Mouse (Mus musculus) left cerebral cortex, postnatal 14 days (tissue): ENCODE results near the gene Wnt4. TPM values are rescaled to one million over a fixed set of nuclear protein-coding genes. Genes with fewer than 3 reads are reported as not detected.

ENCODE experiments used
- DNase-seq, 2 experiments: peaks; one replicate each; pipeline ENCODE4 v3.0.0; 2021 to 2022; ENCODE audit warnings: low spot score in 2 of 2, mixed read lengths in 1 of 2
- intact Hi-C: fragments of 180-260 bp; cut with DNase I; formaldehyde crosslinking; loops from one replicate; pipeline ENCODE4 v1.15.1; 2025
- total RNA-seq, 2 experiments: library from RNA; stranded (reverse); gene quantifications; 2 replicates each; pipeline ENCODE4 v1.2.3; 2021

Gene Wnt4
- total RNA-seq, 2 experiments from 2014 or later: 18.3 to 20.4 TPM

- DNase-seq: peak in 1 of 2 experiments; percentile 44
- intact Hi-C loops: loop anchor here (10.0 kb wide), 1 partner anchor 407 kb away; the partner anchor contains the start of genes C1qa and C1qc
These were observed 24.3 kb downstream of the Wnt4 start for GRCm38 (mm10) chr4:137301635-137302034.

- DNase-seq: no peak
- intact Hi-C loops: loop anchor here (10.0 kb wide), 1 partner anchor 409 kb away; the partner anchor contains the start of genes C1qa and C1qc
These were observed 26.8 kb downstream of the Wnt4 start for GRCm38 (mm10) chr4:137304106-137304505.

GRCm38 (mm10) chr4:137305066-137305465 lies 27.8 kb downstream of the Wnt4 start:
- intact Hi-C loops: loop anchor here (10.0 kb wide), 1 partner anchor 410 kb away; the partner anchor contains the start of genes C1qa and C1qc
- DNase-seq: no peak

- intact Hi-C loops: loop anchor here (10.0 kb wide), 1 partner anchor 411 kb away; the partner anchor contains the start of genes C1qa and C1qc
- no peak for DNase-seq
These were observed 28.7 kb downstream of the Wnt4 start for GRCm38 (mm10) chr4:137305831-137306576.

GRCm38 (mm10) chr4:137306577-137306888 lies 29.2 kb downstream of the Wnt4 start:
- no peak for DNase-seq
- intact Hi-C loops: loop anchor here (10.0 kb wide), 1 partner anchor 412 kb away; the partner anchor contains the start of genes C1qa and C1qc

- intact Hi-C loops: loop anchor here (10.0 kb wide), 1 partner anchor 412 kb away; the partner anchor contains the start of genes C1qa and C1qc
- no peak for DNase-seq
These were observed 29.9 kb downstream of the Wnt4 start for GRCm38 (mm10) chr4:137306991-137307706.

- peak; percentile 60 to 66 for DNase-seq
- intact Hi-C loops: loop anchor here (1.0 to 10.0 kb wide), 2 partner anchors 232 to 414 kb away; partner anchors contain the start of genes C1qa and C1qc
These were observed 31.1 kb downstream of the Wnt4 start for GRCm38 (mm10) chr4:137308377-137308776.

GRCm38 (mm10) chr4:137313511-137313910 lies 36.2 kb downstream of the Wnt4 start:
- no peak for DNase-seq
- intact Hi-C loops: no loop called here

- no peak for DNase-seq
- intact Hi-C loops: no loop called here
These were observed 37.3 kb downstream of the Wnt4 start for GRCm38 (mm10) chr4:137314561-137314960.

GRCm38 (mm10) chr4:137315061-137315460 lies 37.8 kb downstream of the Wnt4 start:
- DNase-seq: no peak
- intact Hi-C loops: no loop called here

- intact Hi-C loops: no loop called here
- DNase-seq: no peak
These were observed 38.9 kb downstream of the Wnt4 start for GRCm38 (mm10) chr4:137316027-137316770.

- intact Hi-C loops: loop anchor here (5.0 kb wide), 1 partner anchor 62 kb away; no protein-coding TSS in a partner anchor
- no peak for DNase-seq
These were observed 47.6 kb downstream of the Wnt4 start for GRCm38 (mm10) chr4:137324926-137325325.

GRCm38 (mm10) chr4:137326494-137326893 lies 49.2 kb downstream of the Wnt4 start:
- DNase-seq: no peak
- intact Hi-C loops: no loop called here

GRCm38 (mm10) chr4:137332051-137332450 lies 54.8 kb downstream of the Wnt4 start:
- intact Hi-C loops: no loop called here
- DNase-seq: no peak

- intact Hi-C loops: no loop called here
- DNase-seq: no peak
These were observed 59.2 kb downstream of the Wnt4 start for GRCm38 (mm10) chr4:137336468-137336867.

GRCm38 (mm10) chr4:137339415-137339814 lies 62.1 kb downstream of the Wnt4 start:
- DNase-seq: no peak
- intact Hi-C loops: no loop called here

GRCm38 (mm10) chr4:137342816-137343215 lies 65.5 kb downstream of the Wnt4 start:
- DNase-seq: no peak
- intact Hi-C loops: no loop called here

- no peak for DNase-seq
- intact Hi-C loops: no loop called here
These were observed 67.8 kb downstream of the Wnt4 start for GRCm38 (mm10) chr4:137345112-137345511.

GRCm38 (mm10) chr4:137345790-137346189 lies 68.5 kb downstream of the Wnt4 start:
- intact Hi-C loops: no loop called here
- no peak for DNase-seq
